Mouse (Mus musculus) lung, adult 18-20 months (tissue): ENCODE measurements around the gene Fxyd5.

Source experiments
- DNase-seq, 2 experiments: peaks; one replicate each; pipeline ENCODE4 v3.0.0; 2022; ENCODE audit warnings: mixed read lengths in 2 of 2

Fxyd5 gene

GRCm38 (mm10) chr7:31040281-31041022 lies 1.8 kb downstream of the Fxyd5 start:
- DNase-seq: no peak

GRCm38 (mm10) chr7:31039011-31039410 lies 3.3 kb downstream of the Fxyd5 start:
- DNase-seq: no peak

GRCm38 (mm10) chr7:31037675-31038074 lies 4.6 kb downstream of the Fxyd5 start:
- no peak for DNase-seq

GRCm38 (mm10) chr7:31036917-31037316 lies 5.4 kb downstream of the Fxyd5 start:
- no peak for DNase-seq

- DNase-seq: no peak
These were observed 7.0 kb downstream of the Fxyd5 start for GRCm38 (mm10) chr7:31035291-31035690.

GRCm38 (mm10) chr7:31034789-31035188 lies 7.5 kb downstream of the Fxyd5 start:
- DNase-seq: no peak

- peak in 1 of 2 experiments; percentile 44 for DNase-seq
These were observed 8.7 kb downstream of the Fxyd5 start for GRCm38 (mm10) chr7:31033409-31034165.

- DNase-seq: no peak
These were observed 10.6 kb downstream of the Fxyd5 start for GRCm38 (mm10) chr7:31031731-31032130.

GRCm38 (mm10) chr7:31030717-31031116 lies 11.6 kb downstream of the Fxyd5 start:
- no peak for DNase-seq

GRCm38 (mm10) chr7:31028609-31029008 lies 13.7 kb downstream of the Fxyd5 start:
- no peak for DNase-seq

GRCm38 (mm10) chr7:31017104-31017901 lies 25.0 kb downstream of the Fxyd5 start:
- DNase-seq: no peak

GRCm38 (mm10) chr7:31012971-31013370 lies 29.3 kb downstream of the Fxyd5 start:
- no peak for DNase-seq

- DNase-seq: no peak
These were observed 33.4 kb downstream of the Fxyd5 start for GRCm38 (mm10) chr7:31008889-31009288.

GRCm38 (mm10) chr7:31008175-31008574 lies 34.1 kb downstream of the Fxyd5 start:
- peak; percentile 18 to 36 for DNase-seq

- no peak for DNase-seq
These were observed 34.5 kb downstream of the Fxyd5 start for GRCm38 (mm10) chr7:31007775-31008174.

- DNase-seq: peak; percentile 73 to 76
These were observed 39.6 kb downstream of the Fxyd5 start for GRCm38 (mm10) chr7:31002650-31003049.

- peak; percentile 58 to 70 for DNase-seq
These were observed 41.7 kb downstream of the Fxyd5 start for GRCm38 (mm10) chr7:31000505-31001020.

GRCm38 (mm10) chr7:30996491-30996890 lies 45.8 kb downstream of the Fxyd5 start:
- no peak for DNase-seq

- DNase-seq: no peak
These were observed 48.3 kb downstream of the Fxyd5 start for GRCm38 (mm10) chr7:30993986-30994385.

- no peak for DNase-seq
These were observed 50.1 kb downstream of the Fxyd5 start for GRCm38 (mm10) chr7:30992148-30992547.

- no peak for DNase-seq
These were observed 53.6 kb downstream of the Fxyd5 start for GRCm38 (mm10) chr7:30988519-30989162.

- DNase-seq: no peak
These were observed 56.9 kb downstream of the Fxyd5 start for GRCm38 (mm10) chr7:30985357-30985756.
